Mouse (Mus musculus) lung, postnatal 25 days (tissue): Measurements from ENCODE around the gene Hormad2.

ENCODE experiments used
- DNase-seq: peaks from one replicate; pipeline ENCODE4 v3.0.0; 2022; ENCODE audit warnings: low spot score

The Hormad2 gene

DNA sequence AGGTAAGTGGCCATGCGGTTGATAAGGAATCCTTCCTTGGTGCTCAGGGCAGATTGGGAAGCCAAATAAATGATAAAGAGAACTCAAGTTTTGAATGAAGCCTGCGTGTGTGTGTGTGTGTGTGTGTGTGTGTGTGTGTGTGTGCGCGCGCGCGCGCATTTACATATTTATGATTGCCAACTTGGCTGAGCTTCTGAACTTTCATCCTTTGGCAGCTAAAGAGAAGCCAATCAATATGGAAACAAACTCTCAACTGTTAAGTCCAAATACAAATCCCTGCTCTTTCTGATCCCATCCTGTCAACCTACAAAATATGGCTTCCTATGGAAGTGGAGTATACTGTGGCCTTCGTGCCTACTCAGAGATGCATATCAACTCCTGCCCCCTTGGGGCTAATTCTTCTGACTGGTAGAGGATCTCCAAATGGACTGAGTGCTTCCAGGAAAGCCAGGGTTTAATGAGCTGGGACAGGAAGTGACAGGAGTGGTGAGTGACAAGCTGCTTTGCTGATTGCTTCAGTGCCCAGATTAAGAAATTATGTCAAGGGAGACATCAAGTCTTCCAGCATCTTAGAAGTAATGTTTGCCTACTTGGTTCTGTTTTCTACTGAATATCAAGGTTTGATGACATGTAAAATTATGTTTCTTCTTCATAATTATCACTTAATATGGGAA is 5.4 kb upstream of the Hormad2 start:
- no peak for DNase-seq

DNA sequence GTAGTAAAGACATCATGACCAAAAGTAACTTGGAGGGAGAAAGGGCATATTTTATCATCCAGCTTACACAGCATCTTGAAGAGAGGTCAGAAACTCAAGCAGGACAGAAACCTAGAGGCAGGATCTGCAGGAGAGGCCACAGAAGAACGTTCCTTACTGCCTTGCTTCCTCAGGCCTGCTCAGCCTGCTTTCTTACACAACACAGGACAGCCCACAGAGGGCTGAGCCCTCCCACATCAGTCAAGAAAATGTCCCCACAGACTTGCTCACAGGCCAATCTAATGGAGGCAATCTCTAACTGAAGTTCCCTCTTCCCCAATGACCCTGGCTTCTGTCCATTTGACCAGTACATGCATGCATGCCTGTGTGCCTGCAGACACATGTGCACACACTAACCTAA is 1.4 kb upstream of the Hormad2 start:
- DNase-seq = no peak

DNA sequence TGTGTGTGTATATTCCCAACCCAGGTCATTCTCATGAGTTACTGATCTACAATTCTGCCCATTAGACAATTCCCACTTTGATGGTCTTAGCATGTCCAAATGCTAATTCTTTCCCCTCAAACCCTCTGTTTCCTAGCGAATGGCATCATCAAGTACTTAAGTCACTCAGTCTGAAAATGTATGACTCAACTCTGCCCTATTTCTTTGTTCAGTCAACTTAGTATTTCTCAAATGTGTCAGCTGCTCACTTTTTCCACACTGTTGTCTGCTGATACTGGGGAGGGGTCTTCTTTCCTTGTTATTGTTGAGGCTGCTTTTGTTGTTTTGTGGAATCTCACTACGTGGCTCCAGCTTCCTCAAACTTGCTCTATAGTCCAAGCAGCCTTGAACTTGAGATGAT is 2.7 kb downstream of the Hormad2 start:
- DNase-seq = no peak

DNA sequence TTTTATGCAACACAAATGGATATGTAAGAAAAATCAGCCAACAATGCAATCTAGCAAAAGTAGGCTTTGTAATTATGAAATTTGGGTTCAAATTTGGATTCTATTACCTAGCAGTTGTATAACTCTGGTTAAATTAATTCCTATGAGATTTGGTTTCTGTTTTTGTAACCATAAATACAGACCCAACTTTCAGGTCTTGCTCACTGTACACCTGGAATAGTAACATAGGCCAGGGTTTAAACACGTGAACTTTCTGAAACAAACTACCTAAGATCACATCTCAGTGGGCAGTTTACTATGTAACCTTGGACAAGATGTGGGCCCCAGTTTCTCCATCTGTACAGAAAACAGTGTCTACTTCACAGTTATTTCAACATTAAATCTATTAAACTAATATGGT is 3.6 kb downstream of the Hormad2 start:
- DNase-seq = no peak

DNA sequence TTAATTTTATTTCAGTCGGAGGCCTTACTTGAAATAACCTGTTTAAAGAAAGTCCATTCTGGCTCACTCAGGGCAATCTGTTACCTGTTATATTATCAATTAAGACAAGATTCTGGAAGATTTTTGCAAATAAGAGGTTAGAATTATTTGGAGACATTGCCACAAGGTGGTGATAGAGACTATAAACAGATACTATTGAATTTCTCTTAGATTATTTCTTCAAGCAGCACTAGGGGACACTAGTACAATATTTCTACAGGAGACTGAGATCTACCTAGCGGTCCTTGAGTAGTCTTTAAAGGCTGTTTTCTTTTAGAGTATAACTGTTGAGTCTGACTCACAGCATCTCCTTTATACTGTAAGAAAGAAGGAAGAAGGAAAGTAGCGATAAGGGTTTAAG is 4.3 kb downstream of the Hormad2 start:
- peak; percentile 14 for DNase-seq

DNA sequence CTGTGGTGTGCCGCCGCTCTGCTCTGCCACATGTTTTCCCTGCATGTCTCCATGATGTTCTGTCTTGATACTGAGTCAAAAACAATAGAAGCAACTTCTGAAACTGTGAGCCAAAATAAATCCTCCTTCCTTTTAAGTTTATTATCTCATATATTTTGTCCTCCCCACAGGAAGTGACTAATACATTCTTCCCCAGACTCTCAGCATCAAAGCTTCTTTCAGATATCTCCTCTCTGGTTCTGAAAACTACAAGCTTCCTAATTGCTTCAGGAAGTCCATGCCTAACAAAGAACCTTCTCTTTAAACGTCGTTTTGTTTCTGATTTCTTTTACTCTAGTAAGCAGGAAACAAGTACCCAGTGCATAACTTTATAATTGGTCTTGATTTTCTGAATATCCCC is 6.4 kb downstream of the Hormad2 start:
- no peak for DNase-seq

DNA sequence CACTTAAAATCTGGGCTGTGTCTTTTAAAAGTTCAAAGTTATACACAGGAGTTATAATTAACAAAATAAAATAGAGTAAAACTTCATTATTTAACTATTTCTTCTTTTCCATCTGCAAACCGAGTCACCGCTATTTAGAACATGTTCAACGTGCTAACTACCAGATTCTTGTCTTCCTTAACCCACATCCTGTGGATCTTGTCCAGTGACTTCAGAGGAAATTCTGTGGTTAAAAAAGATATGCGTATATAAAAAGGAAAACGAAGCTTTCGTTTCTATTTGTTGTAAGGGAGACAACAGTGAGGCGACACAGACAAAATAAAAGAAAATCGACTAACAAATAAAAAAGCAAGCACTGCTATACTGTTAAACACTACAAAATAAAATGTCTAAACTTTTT is 17.1 kb downstream of the Hormad2 start:
- DNase-seq = no peak

DNA sequence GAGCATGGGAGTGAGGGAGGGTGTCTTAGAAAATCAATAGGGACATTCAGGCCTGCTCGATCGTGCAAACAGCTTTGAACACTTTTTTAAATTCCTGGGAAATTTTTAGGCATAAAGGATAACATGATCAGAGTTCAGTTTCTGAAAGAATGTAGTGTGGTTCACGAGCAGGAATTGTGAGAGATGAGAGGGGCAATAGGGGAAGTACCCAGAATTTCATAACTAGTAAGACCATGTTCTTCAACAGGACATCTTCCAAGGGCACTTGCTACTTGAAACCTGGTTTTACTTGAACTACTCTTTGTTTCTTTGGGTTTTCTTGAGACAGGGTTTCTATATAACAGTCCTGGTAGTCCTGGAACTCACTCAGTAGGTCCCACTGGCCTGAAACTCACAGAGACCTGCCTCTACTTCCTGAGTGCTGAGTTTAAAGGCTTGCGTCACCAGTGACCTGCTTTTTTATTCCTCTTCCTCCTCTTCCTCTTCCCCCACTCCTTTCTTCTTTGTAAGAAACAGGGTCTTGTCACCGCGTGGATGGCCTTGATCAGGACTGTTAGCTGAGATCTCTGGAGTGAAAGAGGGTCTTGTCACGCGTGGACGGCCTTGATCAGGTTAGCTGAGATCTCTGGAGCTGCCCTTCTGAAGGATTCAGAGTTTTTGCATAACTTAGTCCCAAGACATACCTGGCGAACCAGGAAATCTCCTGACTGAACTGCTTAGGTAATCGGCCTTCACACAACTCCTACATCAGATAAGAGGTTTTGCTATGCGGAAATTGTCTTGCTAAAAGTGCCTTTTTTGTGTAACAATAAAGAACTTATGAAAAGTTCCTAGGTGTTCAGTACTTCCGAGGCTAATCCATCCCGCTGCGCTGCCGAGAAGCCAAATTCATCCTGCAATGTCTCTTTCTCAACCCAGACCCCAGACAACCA is 18.1 kb downstream of the Hormad2 start:
- no peak for DNase-seq

DNA sequence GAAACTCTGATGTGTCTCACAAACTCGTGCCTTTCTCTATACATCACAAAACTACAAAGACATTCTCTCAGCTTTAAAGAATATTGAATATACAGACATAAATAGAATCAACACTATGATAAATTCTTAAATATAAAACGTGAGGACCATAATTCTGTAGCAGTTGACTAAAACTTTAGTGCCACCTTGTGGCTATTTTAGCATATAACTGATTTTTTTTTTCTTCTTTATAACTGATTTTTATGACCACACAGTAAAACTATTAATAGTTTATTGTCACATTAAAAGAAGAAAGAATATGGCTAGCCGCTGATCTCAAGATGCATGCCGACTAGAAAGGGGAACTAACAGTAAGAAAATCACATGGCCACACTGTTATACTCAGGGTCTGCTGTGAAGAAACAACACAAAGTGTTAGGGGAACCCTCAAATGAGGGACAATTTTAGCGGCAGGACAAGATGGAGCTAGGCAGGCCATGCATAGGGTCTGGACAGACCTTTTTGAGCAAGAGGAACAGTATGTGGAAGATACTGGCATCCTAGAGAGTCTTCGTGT is 18.9 kb downstream of the Hormad2 start:
- DNase-seq = no peak

DNA sequence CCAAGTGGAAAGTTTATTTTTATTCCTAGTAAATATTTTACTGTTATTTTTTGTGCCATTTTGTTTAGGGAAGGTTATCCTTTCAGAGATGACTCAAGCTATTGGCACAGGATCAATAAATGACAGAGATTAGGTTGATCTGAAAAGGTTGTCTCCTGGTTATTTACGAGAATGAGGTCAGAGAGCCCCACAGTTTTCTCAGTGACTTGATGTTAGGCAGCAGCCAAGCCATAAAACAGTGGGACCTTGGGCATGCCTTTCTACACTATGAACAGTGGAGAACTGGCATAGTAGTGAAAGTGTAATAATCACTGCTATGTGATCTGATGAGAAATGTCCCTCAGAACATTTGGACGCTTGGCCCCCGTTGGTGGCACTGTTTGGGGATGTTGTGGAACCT is 22.9 kb downstream of the Hormad2 start:
- no peak for DNase-seq

DNA sequence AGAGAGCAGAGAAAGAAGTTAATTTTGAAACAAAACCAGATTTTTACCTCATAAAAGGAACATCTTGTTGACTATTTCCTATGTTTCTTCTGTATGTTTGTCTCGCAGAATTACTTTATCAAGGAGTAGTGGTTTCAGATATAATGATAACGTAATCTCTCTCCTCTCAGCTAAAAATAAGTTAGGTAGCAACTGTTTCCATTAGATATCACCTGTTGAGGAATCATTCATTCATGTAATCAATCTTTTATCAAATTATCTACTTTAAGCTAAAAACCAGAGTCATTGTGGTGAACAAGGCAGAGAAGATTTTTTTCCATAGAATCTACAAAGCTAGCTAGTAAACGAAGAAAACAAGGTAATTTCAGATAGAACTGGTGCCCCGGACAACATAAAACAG is 28.6 kb downstream of the Hormad2 start:
- DNase-seq = no peak

DNA sequence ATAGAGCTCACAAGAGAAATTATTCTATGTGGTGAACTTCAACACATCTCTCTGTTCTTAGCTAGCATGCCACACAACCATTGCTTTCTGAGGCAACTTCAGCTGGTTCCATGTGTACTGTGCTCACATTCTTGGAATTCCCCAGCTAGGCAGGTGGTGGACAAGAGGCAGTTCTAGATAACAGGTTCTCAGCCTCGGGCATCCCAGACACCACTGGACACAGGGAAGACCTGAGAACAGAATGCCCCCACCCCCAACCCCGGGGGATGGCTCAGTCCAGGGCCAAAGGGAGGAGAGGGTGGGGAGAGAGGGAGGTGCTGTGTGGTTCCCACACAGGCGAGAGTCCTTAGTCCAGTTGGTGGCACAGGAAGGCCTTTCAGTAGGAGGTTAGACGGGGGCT is 36.6 kb downstream of the Hormad2 start:
- DNase-seq = peak; percentile 7

DNA sequence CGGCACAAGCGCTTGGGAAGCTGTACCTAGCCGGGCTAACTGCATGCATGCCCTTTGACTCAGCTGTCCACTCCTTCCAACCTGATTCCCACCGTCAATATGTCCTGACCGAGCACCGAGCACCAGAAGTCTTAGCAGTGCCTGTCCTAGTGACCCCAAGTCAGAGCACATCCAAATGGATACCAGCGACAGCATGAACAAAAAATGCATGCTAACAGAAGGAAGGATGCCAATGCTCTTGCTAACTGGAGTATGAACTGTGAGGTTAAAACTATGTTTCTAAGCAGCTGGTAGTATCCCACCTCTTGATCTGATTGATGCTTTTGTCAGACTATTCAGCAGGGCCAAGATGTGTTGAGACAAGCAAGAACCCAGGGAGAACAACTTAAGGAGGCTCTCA is 37.5 kb downstream of the Hormad2 start:
- DNase-seq = no peak

DNA sequence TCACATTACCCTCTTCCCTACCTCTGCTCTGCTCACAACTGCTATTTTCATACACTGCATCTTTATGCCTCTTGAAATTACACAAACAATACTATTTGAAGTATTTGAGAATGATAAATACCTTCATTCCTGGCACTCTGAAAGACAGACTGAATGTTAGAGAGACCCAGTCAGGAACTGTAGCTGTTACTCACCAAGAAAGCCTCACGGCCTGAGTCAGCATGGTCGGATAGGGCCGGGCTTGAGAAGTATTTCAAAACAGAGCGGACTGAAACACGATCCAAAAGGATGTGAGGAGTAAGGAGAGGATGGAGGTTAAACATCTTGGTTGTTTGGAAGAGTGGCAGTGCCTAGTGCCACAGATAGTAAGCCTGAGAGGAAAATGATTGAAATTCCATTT is 39.7 kb downstream of the Hormad2 start:
- no peak for DNase-seq

DNA sequence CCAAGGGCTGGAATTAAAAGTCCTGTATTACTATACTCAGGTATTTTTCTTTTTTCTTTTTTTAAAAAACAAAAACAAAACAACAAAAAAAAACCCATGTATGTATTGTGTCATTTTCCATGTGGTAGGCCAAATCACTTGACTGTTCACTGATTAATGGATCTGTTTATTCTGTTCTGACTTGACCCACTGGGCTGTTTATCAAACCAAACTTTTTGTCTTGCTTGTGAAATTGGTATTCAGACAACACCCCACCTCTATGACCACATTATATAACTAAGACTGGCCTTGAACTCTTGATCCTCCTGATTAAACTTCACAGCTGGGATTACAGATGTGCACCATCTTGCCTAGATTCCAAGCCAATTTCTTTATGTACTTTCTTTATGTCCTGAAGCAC is 46.7 kb downstream of the Hormad2 start:
- DNase-seq = no peak

DNA sequence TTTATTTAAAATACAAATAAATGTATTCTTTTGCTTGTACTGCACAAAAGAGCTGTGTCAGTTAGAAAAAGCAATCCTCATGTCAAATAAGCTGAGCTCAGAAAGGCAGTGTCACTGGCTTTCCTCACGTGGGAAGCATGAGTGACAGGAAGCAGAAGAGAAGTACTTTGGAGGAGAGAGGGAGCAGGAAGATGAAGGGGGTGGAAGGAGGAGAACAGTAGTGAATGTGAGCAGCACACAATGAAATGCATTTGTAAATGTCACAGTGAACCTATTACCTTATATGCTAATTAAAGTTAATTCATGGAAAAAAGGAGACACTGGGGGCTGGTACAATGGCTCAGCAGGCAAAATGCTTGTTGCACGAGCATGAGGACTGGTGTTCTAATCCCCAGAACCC is 52.9 kb downstream of the Hormad2 start:
- no peak for DNase-seq

DNA sequence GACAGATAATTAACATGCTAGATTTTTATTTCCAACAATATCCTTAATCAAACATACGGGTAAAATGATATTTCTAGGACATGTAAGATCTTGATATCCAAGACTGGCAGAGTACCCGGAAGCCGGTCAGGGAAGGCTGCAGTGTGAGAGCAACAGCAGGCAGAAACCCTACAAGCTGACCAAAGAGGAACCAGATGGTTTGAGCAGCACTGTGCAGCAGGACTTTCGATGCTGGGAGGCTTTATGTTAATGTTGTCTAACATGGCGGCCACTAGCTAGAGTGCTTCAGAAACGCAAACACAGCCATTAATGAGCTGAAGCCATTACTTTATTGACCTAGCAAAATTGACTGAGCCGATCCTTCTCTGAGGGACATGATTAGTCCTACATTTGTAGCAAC is 58.6 kb downstream of the Hormad2 start:
- no peak for DNase-seq

DNA sequence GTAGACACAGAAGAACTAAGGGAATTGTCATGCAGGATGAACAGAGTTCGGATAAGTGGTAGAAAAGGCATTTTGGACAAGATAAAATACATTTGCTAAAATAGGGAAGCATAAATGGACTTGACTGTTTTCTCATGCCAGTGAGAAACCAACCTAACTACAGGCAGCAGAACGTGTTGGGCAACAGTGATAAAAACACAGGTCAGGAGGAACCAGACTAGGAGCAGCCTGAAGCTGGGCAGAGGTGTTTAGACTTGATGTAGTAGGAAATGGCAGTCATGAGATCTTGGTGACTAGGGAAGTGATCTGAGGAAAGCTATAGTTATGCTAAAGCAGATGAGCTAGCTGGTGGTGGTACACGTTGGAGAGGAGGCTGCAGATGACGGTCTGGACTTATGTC is 61.0 kb downstream of the Hormad2 start:
- DNase-seq = no peak

DNA sequence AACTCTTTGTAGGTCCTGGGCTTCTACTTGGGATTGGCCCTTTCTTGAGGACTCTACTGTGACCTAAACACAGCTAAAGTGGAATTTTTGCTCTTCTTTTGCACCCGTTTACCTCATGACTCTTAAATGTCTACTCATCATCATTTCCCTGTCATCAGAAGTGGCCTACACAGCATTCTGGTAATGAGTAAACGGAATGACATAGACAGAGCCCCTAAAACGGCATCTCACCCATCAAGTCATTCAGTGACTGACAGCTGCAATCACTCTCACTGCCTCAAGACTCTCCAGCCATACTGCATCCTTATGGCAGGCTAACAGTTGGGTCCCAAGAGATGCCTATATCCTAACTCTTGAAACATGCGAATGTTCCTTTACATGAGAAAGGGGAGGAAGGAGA is 74.5 kb downstream of the Hormad2 start:
- no peak for DNase-seq

DNA sequence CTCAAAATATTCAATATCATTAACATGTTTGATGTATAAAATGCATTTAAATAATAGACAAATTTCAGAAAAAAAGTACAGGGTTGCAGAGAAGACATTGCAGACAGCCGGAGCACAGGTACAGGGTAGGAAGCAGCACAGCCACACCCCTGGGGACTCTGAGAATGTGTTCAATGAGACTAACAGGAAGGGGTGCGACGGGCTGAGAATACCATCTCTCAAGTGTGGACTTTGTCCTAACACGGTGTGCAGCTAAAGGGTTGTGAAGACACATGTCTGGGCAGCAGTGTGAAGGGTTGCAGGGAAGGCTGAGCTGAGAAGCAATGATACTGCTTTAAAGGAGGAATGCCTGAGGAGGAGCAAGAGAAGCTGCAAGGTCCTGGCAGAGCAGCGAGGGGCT is 85.5 kb downstream of the Hormad2 start:
- DNase-seq = no peak

DNA sequence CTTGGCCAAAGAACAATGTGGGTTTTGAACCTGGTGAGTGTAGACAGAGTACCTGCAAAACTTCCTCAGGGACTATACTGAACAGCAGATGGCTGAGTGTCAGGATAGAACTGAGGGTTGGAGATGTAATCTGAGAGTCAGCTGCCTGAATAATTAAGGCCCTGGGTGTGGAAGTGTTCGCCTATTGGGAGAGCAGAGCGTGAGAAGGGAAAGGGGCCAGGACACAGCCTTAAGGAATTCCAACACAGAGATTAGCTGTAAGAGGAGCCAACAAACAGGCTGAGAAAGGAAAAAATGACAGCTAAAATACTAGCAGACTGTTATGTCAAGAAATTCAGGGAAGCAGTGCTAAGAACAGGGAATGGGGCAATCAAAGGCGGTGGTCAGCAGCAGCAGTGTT is 88.3 kb downstream of the Hormad2 start:
- no peak for DNase-seq

DNA sequence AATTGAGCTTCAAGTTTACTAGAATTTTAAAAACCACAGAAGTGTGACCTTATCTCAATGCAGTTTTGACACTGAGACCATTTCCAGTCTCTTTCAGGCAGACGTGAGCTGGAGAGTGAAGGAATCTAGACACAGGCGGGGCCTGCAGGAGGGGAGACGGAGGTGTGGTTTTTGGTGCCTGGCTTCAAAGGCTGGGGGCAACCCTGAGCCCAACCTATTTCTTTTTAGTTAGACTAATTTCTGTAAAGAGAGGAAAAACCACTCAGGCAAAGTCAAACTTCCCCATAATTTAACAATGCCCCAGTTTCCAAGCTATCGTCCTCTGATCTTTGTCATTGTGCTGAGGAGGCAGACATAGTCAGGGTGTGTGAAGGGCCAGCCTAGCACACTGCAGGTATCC is 97.0 kb downstream of the Hormad2 start:
- DNase-seq = no peak

DNA sequence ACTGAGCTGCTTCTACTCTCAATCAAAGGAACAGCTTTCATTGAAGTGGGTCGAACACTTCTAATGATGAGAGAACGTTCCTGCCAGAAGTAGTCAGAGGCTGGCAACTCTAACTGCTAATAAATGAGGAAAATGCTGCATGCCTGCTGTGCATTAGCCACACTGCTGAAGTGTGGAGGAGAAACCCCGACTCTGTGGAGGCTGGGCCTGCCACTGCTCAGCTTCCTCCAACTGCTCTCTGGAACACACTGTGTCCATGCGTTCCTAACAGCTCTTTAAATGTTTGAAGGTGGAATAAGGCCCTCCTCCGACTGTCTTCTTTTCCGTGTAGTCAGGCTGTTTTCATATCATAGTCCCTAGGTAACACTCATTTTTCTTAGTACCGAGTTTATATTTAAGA is 98.9 kb downstream of the Hormad2 start:
- DNase-seq = no peak
